Mouse (Mus musculus) liver, adult 2 months (tissue): ENCODE results near the gene Smpd1. TPM values are rescaled to one million over a fixed set of nuclear protein-coding genes. Genes with fewer than 3 reads are reported as not detected.

Experiments
- DNase-seq: peaks from one replicate; pipeline ENCODE4 v3.0.0-alpha.2; 2011; ENCODE audit warnings: low read depth, low spot score; ENCODE audit errors: extremely low read depth
- H3K27ac ChIP-seq: fragments of 200-500 bp; replicated peaks from 2 replicates; pipeline ENCODE4 v1.5.1; 2012; ENCODE audit warnings: low read depth, mild to moderate bottlenecking, control low read depth, inconsistent platforms, low read length; ENCODE audit not compliant: insufficient read depth
- H3K27me3 ChIP-seq: fragments of 200-500 bp; 2 replicates; pipeline ENCODE4 v1.6.1; 2012; ENCODE audit warnings: mild to moderate bottlenecking, moderate library complexity, low read length, inconsistent platforms; ENCODE audit not compliant: control insufficient read depth, insufficient read depth
- H3K36me3 ChIP-seq: fragments of 200-500 bp; 2 replicates; pipeline ENCODE4 v1.6.1; 2012; ENCODE audit warnings: low read length, inconsistent platforms; ENCODE audit not compliant: control insufficient read depth, insufficient read depth
- H3K4me1 ChIP-seq: fragments of 200-500 bp; 2 replicates; pipeline ENCODE4 v1.6.1; 2011; ENCODE audit warnings: low read length; ENCODE audit not compliant: control insufficient read depth, insufficient read depth
- H3K4me3 ChIP-seq: fragments of 200-500 bp; 2 replicates; pipeline ENCODE4 v1.5.1; 2011; ENCODE audit warnings: low read depth, mild to moderate bottlenecking, control low read depth, low read length, moderate library complexity; ENCODE audit not compliant: insufficient read depth
- H3K79me2 ChIP-seq: fragments of 200-500 bp; 2 replicates; pipeline ENCODE4 v1.6.1; 2012; ENCODE audit warnings: inconsistent platforms, mild to moderate bottlenecking, low read length, moderate library complexity; ENCODE audit not compliant: control insufficient read depth, insufficient read depth
- H3K9ac ChIP-seq: fragments of 200-500 bp; 2 replicates; pipeline ENCODE4 v1.6.1; 2012; ENCODE audit warnings: low read depth, mild to moderate bottlenecking, control low read depth, inconsistent platforms, low read length
- CTCF ChIP-seq: fragments of 200-500 bp; IDR thresholded peaks from 2 replicates; pipeline ENCODE4 v1.5.1; 2011; ENCODE audit warnings: low read depth, low read length, control low read depth
- POLR2A ChIP-seq: fragments of 200-500 bp; IDR thresholded peaks from 2 replicates; pipeline ENCODE4 v1.6.1; 2011; ENCODE audit warnings: low read length, control low read depth; ENCODE audit not compliant: insufficient read depth; ENCODE audit errors: extremely low read depth
- WGBS: fragments of 180-500 bp; shearing (Covaris S2); methylation state at CpG from one replicate; pipeline ENCODE4 v1.1.7; 2018; 5-methylcytosine and 5-hydroxymethylcytosine counted together
- polyA plus RNA-seq: library from polyadenylated mRNA; depleted of rRNA; stranded (reverse); fragments of >200 nt; gene quantifications from 2 replicates; pipeline ENCODE4 v1.2.3, GENCODE M21; 2012; rRNA removed
- total RNA-seq: library from RNA; depleted of rRNA; stranded (reverse); fragments of >200 nt; gene quantifications from 2 replicates; pipeline ENCODE4 v1.2.3, GENCODE M21; 2014; rRNA removed

Smpd1 gene
- total and polyA plus RNA-seq, 2 experiments: 33.1 to 51.9 TPM

DNA sequence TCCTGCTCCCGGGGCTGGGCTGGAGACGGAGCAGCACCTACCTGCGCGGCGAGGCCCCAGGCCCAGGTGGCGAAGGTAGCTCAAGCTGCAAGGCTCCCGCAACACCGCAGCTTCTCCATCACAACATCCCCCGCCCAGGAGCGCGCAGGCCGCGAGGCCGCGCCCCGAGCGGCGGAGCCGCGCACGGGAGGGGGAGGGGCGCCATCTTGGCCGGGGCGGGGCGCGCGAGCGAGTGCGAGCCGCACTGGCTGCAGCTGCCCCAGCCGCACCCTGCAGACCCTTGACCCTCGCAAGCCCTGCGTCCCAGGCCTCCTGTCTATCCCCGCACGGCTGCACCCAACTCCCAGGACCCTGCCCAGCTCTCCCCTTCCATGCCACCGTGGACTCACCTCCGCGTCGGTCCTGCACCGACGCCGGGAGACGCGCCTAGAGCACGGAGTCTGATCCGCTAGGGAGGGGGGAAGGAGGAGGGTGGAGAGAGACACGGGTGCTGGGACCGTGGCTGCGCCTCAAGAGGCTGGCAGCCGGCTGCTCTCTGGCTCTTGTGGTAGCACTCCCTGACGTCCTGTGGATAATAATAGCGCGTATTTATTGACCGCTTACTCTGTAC is 27.0 kb downstream of the Smpd1 start, which contains the start of gene Apbb1:
TSS of gene Apbb1 (minus strand) at position 560 of the 610 bp plus-strand sequence.
- TF ChIP-seq POLR2A: no peak
- TF ChIP-seq CTCF: no peak
- H3K9ac ChIP-seq: peak within 1 kb of the TSS; percentile 68
- H3K4me3 ChIP-seq: peak within 1 kb of the TSS; percentile 74
- no peaks in the 10 kb centered on the region for H3K36me3 ChIP-seq
- DNase-seq: no peak
- no peaks in the 10 kb centered on the region for H3K27me3 ChIP-seq
- H3K27ac ChIP-seq: no peak within 1 kb of the TSS
- H3K79me2 ChIP-seq: no peaks in the 10 kb centered on the region
- WGBS: 1% methylated on average over 53 of the region's 54 CpGs
- H3K4me1 ChIP-seq: no peaks in the 10 kb centered on the region

DNA sequence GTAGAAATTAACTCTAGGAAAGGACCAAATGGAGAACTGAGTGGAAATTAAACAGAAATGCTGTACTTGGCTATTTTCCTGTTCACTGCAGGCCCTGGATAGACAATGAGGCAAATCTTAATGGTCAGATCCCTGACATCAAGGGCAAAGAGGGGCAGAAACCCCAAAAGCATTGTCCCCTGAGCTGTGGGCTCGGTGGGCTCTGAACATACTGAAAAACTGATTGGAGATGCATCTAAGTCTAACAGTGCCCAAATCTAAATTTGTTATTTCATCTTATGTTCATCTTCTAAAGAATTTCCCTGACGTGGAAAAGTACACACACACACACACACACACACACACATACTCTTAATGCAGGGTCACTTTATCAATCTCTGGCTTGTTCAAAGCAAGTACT is 27.8 kb downstream of the Smpd1 start:
- TF ChIP-seq CTCF (no peak), POLR2A (no peak)
- no peaks in the 10 kb centered on the region for H3K27me3 ChIP-seq
- 84% methylated on average over 2 of the region's 2 CpGs for WGBS
- no peaks in the 10 kb centered on the region for H3K4me1 ChIP-seq
- no peaks in the 10 kb centered on the region for H3K36me3 ChIP-seq
- H3K27ac ChIP-seq: no peak overlapping the region
- no peaks in the 10 kb centered on the region for H3K79me2 ChIP-seq
- H3K9ac ChIP-seq: no peak overlapping the region
- no peak for DNase-seq
- H3K4me3 ChIP-seq: no peak overlapping the region

- no peak overlapping the region for H3K4me3 ChIP-seq
- no peaks in the 10 kb centered on the region for H3K4me1 ChIP-seq
- no peaks in the 10 kb centered on the region for H3K27me3 ChIP-seq
- no peaks in the 10 kb centered on the region for H3K79me2 ChIP-seq
- no peak for TF ChIP-seq CTCF
- TF ChIP-seq POLR2A: no peak
- DNase-seq: no peak
- H3K36me3 ChIP-seq: peaks cover 11% of the 10 kb centered on the region; the same call in 1 of the 2 replicates
- no peak overlapping the region for H3K9ac ChIP-seq
- no peak overlapping the region for H3K27ac ChIP-seq
- 73% methylated on average over 9 of the region's 9 CpGs for WGBS
Measured at GRCm38 (mm10) chr7:105588325-105588912, 34.3 kb downstream of the Smpd1 start.

GRCm38 (mm10) chr7:105590097-105590496 is 35.9 kb downstream of the Smpd1 start:
- H3K4me1 ChIP-seq: peaks cover 1% of the 10 kb centered on the region; the same call in 1 of the 2 replicates
- peaks cover 21% of the 10 kb centered on the region for H3K36me3 ChIP-seq
- TF ChIP-seq POLR2A (no peak), CTCF (no peak)
- 20% methylated on average over 7 of the region's 7 CpGs for WGBS
- H3K79me2 ChIP-seq: no peaks in the 10 kb centered on the region
- DNase-seq: no peak
- no peak overlapping the region for H3K9ac ChIP-seq
- no peaks in the 10 kb centered on the region for H3K27me3 ChIP-seq
- H3K4me3 ChIP-seq: no peak overlapping the region
- H3K27ac ChIP-seq: no peak overlapping the region

DNA sequence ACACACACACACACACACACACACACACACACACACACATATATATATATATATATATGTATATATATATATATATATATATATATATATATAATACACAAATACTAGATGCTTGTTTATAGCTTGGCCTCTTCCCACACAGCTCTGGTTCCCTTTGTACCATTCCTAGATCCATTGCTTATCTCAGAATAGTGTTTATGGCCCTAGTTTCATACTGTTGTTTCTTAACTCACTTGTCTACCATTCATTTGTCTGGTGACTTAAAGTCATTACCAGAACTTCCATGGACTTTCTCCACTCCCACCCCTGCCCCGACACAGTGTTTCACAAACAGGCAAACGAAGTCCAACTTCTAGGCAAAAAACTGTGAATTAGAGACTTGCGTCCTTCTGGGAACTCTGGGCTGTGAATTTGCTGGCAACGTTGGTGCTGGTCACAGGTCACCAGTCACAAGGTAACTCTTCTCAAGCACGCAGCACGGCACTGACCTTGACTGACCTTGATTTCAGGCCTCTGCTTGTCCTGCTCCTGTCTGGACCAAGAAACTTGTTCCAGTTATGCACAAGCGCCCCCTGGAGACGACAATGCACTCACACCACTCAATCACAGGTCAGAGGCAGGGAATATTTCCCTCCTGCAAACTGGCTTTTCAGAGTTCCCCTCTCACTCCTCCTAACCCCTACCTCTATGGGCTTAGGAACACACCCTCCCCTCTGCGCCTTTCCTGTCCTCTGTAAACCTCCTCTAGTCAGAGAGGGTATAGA is 48.9 kb downstream of the Smpd1 start:
- Histone ChIP-seq H3K27ac (no peak overlapping the region), H3K36me3 (no peaks in the 10 kb centered on the region), H3K4me1 (peaks cover 15% of the 10 kb centered on the region), H3K4me3 (no peak overlapping the region), H3K27me3 (no peaks in the 10 kb centered on the region), H3K79me2 (no peaks in the 10 kb centered on the region), H3K9ac (no peak overlapping the region)
- DNase-seq: peak; percentile 99
- 11% methylated on average over 9 of the region's 9 CpGs for WGBS
- TF ChIP-seq POLR2A (no peak), CTCF (peak; percentile 86)

Other genes starting within 250 kb of the Smpd1 start
- gene Olfr689, start 243.2 kb upstream of the Smpd1 start, total RNA-seq: not detected in 2 replicates
- not detected in 2 replicates for gene Olfr689, start 243.2 kb upstream of the Smpd1 start, polyA plus RNA-seq
- gene Olfr690, start 220.3 kb upstream of the Smpd1 start, total RNA-seq: not detected in 2 replicates
- not detected in 2 replicates for gene Olfr690, start 220.3 kb upstream of the Smpd1 start, polyA plus RNA-seq
- gene Olfr691, start 212.1 kb upstream of the Smpd1 start, total RNA-seq: not detected in 2 replicates
- gene Olfr691, start 212.1 kb upstream of the Smpd1 start, polyA plus RNA-seq: not detected in 2 replicates
- gene Olfr692, start 186.1 kb upstream of the Smpd1 start, total RNA-seq: not detected in 2 replicates
- gene Olfr692, start 186.1 kb upstream of the Smpd1 start, polyA plus RNA-seq: not detected in 2 replicates
- not detected in 2 replicates for gene Gm5901, start 179.3 kb upstream of the Smpd1 start, total RNA-seq
- gene Gm5901, start 179.3 kb upstream of the Smpd1 start, polyA plus RNA-seq: 0.07 TPM in 1 of 2 replicates, not detected in the other
- gene Fam160a2, start 154.3 kb upstream of the Smpd1 start, total RNA-seq: 4.5 and 7.7 TPM in 2 replicates
- gene Fam160a2, start 154.3 kb upstream of the Smpd1 start, polyA plus RNA-seq: 16.3 and 26.8 TPM in 2 replicates
- not detected in 2 replicates for gene Cnga4, start 149.8 kb upstream of the Smpd1 start, total RNA-seq
- 0.04 TPM in 2 replicates for gene Cnga4, start 149.8 kb upstream of the Smpd1 start, polyA plus RNA-seq
- gene Cckbr, start 128.6 kb upstream of the Smpd1 start, total RNA-seq: not detected in 2 replicates
- not detected in 2 replicates for gene Cckbr, start 128.6 kb upstream of the Smpd1 start, polyA plus RNA-seq
- 0.67 and 1.1 TPM in 2 replicates for gene Cavin3, start 72.1 kb upstream of the Smpd1 start, total RNA-seq
- 1.3 and 1.4 TPM in 2 replicates for gene Cavin3, start 72.1 kb upstream of the Smpd1 start, polyA plus RNA-seq
- gene Apbb1, start 27.3 kb downstream of the Smpd1 start, total RNA-seq: 1.1 TPM in 2 replicates
- 0.85 and 1.6 TPM in 2 replicates for gene Apbb1, start 27.3 kb downstream of the Smpd1 start, polyA plus RNA-seq
- gene Hpx, start 45.8 kb downstream of the Smpd1 start, total RNA-seq: 5,639 and 7,644 TPM in 2 replicates
- gene Hpx, start 45.8 kb downstream of the Smpd1 start, polyA plus RNA-seq: 4,285 and 5,140 TPM in 2 replicates
- gene Trim3, start 79.2 kb downstream of the Smpd1 start, total RNA-seq: 6.3 and 10.2 TPM in 2 replicates
- gene Trim3, start 79.2 kb downstream of the Smpd1 start, polyA plus RNA-seq: 10.9 and 14.9 TPM in 2 replicates
- gene Timm10b, start 85.7 kb downstream of the Smpd1 start, total RNA-seq: 42.2 and 67.5 TPM in 2 replicates
- 51.4 and 63.3 TPM in 2 replicates for gene Timm10b, start 85.7 kb downstream of the Smpd1 start, polyA plus RNA-seq
- 4.9 and 7.9 TPM in 2 replicates for gene Arfip2, start 86.1 kb downstream of the Smpd1 start, total RNA-seq
- gene Arfip2, start 86.1 kb downstream of the Smpd1 start, polyA plus RNA-seq: 15.7 and 28.6 TPM in 2 replicates
- 27.7 and 28.6 TPM in 2 replicates for gene Gm45799, start 86.2 kb downstream of the Smpd1 start, total RNA-seq
- 136 and 140 TPM in 2 replicates for gene Gm45799, start 86.2 kb downstream of the Smpd1 start, polyA plus RNA-seq
- 0.92 and 1.5 TPM in 2 replicates for gene Dnhd1, start 96.5 kb downstream of the Smpd1 start, total RNA-seq
- 0.82 and 0.88 TPM in 2 replicates for gene Dnhd1, start 96.5 kb downstream of the Smpd1 start, polyA plus RNA-seq
- gene Ilk, start 182.2 kb downstream of the Smpd1 start, total RNA-seq: 36.6 and 41.1 TPM in 2 replicates
- 50.5 and 53.6 TPM in 2 replicates for gene Ilk, start 182.2 kb downstream of the Smpd1 start, polyA plus RNA-seq
- 4.9 and 5.5 TPM in 2 replicates for gene Rrp8, start 183.0 kb downstream of the Smpd1 start, total RNA-seq
- 5.5 and 5.9 TPM in 2 replicates for gene Rrp8, start 183.0 kb downstream of the Smpd1 start, polyA plus RNA-seq
- 87.3 and 107 TPM in 2 replicates for gene Taf10, start 190.0 kb downstream of the Smpd1 start, total RNA-seq
- gene Taf10, start 190.0 kb downstream of the Smpd1 start, polyA plus RNA-seq: 296 and 310 TPM in 2 replicates
- 27.4 and 43.8 TPM in 2 replicates for gene Tpp1, start 197.9 kb downstream of the Smpd1 start, total RNA-seq
- gene Tpp1, start 197.9 kb downstream of the Smpd1 start, polyA plus RNA-seq: 95.3 and 124 TPM in 2 replicates
- 1.4 and 2.7 TPM in 2 replicates for gene Dchs1, start 233.3 kb downstream of the Smpd1 start, total RNA-seq
- gene Dchs1, start 233.3 kb downstream of the Smpd1 start, polyA plus RNA-seq: 1.1 TPM in 2 replicates